Mouse (Mus musculus) hindbrain, embryonic 13.5 days (tissue): Measurements from ENCODE around the gene Polm. TPM values are rescaled to one million over a fixed set of nuclear protein-coding genes. Genes with fewer than 3 reads are reported as not detected.
A peak's percentile ranks its signal among the peaks of the same experiment; 100 is the strongest.

Experiments
- ATAC-seq: fragments of 200-750 bp; cut with Nextera tagmentation; 2 replicates; pipeline ENCODE4 v1.8.0; 2017; ENCODE audit warnings: moderate TSS enrichment; ENCODE audit not compliant: low FRiP score
- H3K27ac ChIP-seq: fragments of 300-500 bp; sonication (generic); 2 replicates; pipeline ENCODE4 v1.5.1; 2015; ENCODE audit warnings: inconsistent platforms, mild to moderate bottlenecking, moderate library complexity
- H3K27me3 ChIP-seq: fragments of 300-500 bp; sonication (generic); 2 replicates; pipeline ENCODE4 v1.6.1; 2015; ENCODE audit warnings: mild to moderate bottlenecking, inconsistent platforms
- H3K36me3 ChIP-seq: fragments of 300-500 bp; sonication (generic); 2 replicates; pipeline ENCODE4 v1.6.1; 2015; ENCODE audit warnings: mild to moderate bottlenecking, inconsistent platforms
- H3K4me1 ChIP-seq: fragments of 300-500 bp; sonication (generic); replicated peaks from 2 replicates; pipeline ENCODE4 v1.6.1; 2015; ENCODE audit warnings: inconsistent platforms
- H3K4me2 ChIP-seq: fragments of 300-500 bp; sonication (generic); 2 replicates; pipeline ENCODE4 v1.6.1; 2015; ENCODE audit warnings: inconsistent platforms, mild to moderate bottlenecking, moderate library complexity
- H3K4me3 ChIP-seq: fragments of 300-500 bp; sonication (generic); 2 replicates; pipeline ENCODE4 v1.5.1; 2015; ENCODE audit warnings: mild to moderate bottlenecking, inconsistent platforms
- H3K9ac ChIP-seq: fragments of 300-500 bp; sonication (generic); 2 replicates; pipeline ENCODE4 v1.6.1; 2015; ENCODE audit warnings: mild to moderate bottlenecking, inconsistent platforms
- H3K9me3 ChIP-seq: fragments of 300-500 bp; sonication (generic); 2 replicates; pipeline ENCODE4 v1.6.1; 2016; ENCODE audit warnings: inconsistent platforms
- WGBS: fragments of 180-500 bp; shearing (Covaris S2); methylation state at CpG from one replicate; pipeline ENCODE4 v1.1.7; 2015; 5-methylcytosine and 5-hydroxymethylcytosine counted together
- polyA plus RNA-seq: library from polyadenylated mRNA; unstranded; fragments of >200 nt; fragmentation: Nextera tagmentation; extraction: Ambion mirVana; gene quantifications from 2 replicates; pipeline ENCODE4 v1.2.1, GENCODE M21; 2015

Gene Polm
- polyA plus RNA-seq, 1 experiment from 2014 or later: 5.3 TPM

DNA sequence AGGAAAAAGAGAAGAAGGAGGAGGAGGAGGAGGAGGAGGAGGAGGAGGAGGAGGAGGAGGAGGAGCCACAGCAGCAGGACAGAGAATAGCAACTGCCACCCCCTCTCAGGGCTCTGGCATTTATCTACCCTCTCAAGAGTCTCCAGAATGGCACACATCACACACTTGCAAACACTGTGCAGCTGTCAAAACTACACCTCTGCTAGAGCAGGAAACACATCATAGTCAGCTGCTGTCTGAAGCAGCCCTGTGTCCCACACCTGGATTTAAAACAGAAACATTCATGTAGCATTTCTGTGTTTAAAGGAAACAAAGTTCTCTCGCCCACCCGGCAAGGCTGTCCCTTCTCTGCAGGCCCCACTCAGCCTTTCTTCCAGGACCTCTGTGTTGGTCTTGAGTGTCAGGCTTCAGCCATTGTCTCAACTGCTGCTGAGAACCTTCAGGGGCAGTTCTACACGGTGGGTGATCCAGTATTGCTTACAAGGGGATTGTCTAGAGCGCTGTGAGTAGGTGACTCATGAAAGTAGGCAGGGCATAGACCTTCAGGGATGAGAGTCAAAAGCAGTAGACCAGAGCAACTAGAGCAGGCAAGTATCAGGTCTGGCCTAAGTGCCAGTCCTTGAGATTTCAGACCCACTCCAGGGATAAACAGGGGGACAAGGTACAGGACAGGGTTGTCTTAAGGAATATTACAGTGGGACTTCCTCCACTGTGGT, 13.4 kb upstream of the Polm start:
- Histone ChIP-seq H3K9ac (no peak overlapping the region), H3K27ac (no peak overlapping the region), H3K27me3 (no peaks in the 10 kb centered on the region), H3K9me3 (no peaks in the 10 kb centered on the region), H3K4me3 (no peak overlapping the region), H3K36me3 (no peaks in the 10 kb centered on the region), H3K4me1 (peaks cover 13% of the 10 kb centered on the region; the same call in 1 of the 2 replicates), H3K4me2 (no peak overlapping the region)
- 55% methylated on average over 4 of the region's 4 CpGs for WGBS
- no peak for ATAC-seq

DNA sequence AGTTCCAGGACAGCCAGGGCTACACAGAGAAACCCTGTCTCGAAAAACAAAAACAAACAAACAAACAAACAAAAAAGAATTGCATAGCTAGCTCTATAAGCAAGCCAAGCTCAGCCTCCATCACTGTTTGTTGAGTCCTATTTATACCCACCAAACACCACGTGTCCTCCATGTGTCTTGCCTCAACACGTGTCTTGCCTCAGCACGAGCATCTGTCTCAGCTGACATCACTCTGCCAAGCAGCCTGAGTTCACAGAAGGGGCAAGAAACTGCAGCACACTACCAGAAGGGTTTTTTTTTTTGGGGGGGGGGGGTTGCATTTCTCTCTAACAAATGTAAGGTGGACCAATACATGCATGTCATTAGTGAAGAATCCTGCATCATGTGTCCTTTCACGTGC, 12.6 kb upstream of the Polm start:
- no peaks in the 10 kb centered on the region for H3K9me3 ChIP-seq
- no peak overlapping the region for H3K4me3 ChIP-seq
- ATAC-seq: no peak

GRCm38 (mm10) chr11:5849316-5849715, 11.5 kb upstream of the Polm start:
- no peak overlapping the region for H3K4me3 ChIP-seq
- H3K9ac ChIP-seq: no peak overlapping the region
- H3K4me2 ChIP-seq: no peak overlapping the region
- no peak for ATAC-seq
- no peaks in the 10 kb centered on the region for H3K27me3 ChIP-seq
- H3K4me1 ChIP-seq: 0 out of 2 replicates have a peak, but pooled peaks cover 9% of the 10 kb centered on the region
- no peaks in the 10 kb centered on the region for H3K36me3 ChIP-seq
- 68% methylated on average over 2 of the region's 2 CpGs for WGBS
- no peak overlapping the region for H3K27ac ChIP-seq
- no peaks in the 10 kb centered on the region for H3K9me3 ChIP-seq

More for the DNA sequence above, 12.6 kb upstream of the Polm start:
- no peaks in the 10 kb centered on the region for H3K36me3 ChIP-seq
- H3K4me1 ChIP-seq: 0 out of 2 replicates have a peak, but pooled peaks cover 9% of the 10 kb centered on the region
- no peak overlapping the region for H3K4me2 ChIP-seq
- 68% methylated on average over 5 of the region's 5 CpGs for WGBS
- H3K27ac ChIP-seq: no peak overlapping the region
- no peak overlapping the region for H3K9ac ChIP-seq
- H3K27me3 ChIP-seq: no peaks in the 10 kb centered on the region

- 32% methylated on average over 6 of the region's 6 CpGs for WGBS
- Histone ChIP-seq H3K27me3 (no peaks in the 10 kb centered on the region), H3K4me2 (no peak overlapping the region), H3K4me3 (no peak overlapping the region), H3K27ac (no peak overlapping the region), H3K9ac (no peak overlapping the region), H3K36me3 (no peaks in the 10 kb centered on the region), H3K4me1 (0 out of 2 replicates have a peak, but pooled peaks cover 9% of the 10 kb centered on the region), H3K9me3 (no peaks in the 10 kb centered on the region)
- ATAC-seq: 0 out of 2 replicates have a peak, but pooled peaks have one; percentile 24
Observed at GRCm38 (mm10) chr11:5848741-5849140, 10.9 kb upstream of the Polm start.

DNA sequence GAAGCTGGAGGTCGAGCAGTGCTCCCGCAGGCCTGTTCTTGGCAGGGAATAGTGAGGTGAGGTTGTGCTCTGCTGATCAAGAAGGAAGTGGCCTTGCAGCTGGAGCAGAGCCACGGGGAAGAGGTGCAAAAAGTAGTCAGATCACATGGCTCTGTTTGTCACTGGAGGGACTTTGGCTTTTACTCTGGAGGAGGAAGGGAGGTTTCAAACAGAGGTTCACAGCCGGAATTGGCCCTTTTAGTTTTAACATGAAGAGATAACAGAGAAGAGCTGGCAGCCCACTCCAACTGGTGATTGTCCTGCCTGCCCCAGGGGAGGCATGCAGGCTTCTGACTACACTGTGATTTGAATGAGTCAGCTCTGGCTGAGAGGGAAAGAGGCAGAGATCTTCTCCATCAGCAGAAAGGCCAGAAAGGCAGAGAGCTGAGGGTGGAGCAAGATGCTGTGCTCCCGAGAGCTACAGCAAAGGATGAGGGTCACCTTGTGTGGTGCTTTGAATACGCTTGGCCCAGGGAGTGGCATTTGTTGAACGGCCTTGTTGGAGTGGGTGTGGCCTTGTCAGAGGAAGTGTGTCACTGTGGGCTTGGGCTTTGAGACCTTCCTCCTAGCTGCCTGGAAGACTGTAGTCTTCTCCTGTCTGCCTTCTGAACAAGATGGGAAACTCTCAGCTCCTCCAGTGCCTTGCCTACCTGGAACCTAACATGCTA, 9.0 kb upstream of the Polm start:
- ATAC-seq: no peak
- Histone ChIP-seq H3K4me1 (0 out of 2 replicates have a peak, but pooled peaks cover 9% of the 10 kb centered on the region), H3K9me3 (no peaks in the 10 kb centered on the region), H3K9ac (no peak overlapping the region), H3K4me3 (no peak overlapping the region), H3K27ac (no peak overlapping the region), H3K36me3 (no peaks in the 10 kb centered on the region), H3K4me2 (no peak overlapping the region), H3K27me3 (no peaks in the 10 kb centered on the region)
- WGBS: 75% methylated on average over 7 of the region's 7 CpGs

DNA sequence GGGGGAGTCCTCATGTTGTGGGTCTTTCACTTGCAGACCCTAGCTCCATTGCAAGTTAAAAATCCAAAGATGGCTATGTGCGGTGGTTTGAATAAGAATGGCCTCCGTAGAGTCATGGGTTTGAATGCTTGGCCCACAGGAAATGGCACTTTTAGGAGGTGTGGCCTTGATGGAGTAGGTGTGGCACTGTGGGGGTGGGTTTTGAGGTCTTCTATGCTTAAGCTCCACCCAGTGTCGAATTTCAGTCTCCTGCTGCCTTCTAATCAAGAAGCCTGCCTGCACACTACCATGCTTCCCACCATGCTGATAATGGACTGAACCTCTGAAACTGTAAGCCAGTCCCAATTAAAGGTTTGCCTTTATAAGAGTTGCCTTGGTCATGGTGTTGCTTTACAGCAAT, 5.3 kb upstream of the Polm start:
- no peaks in the 10 kb centered on the region for H3K36me3 ChIP-seq
- no peak for ATAC-seq
- no peak overlapping the region for H3K9ac ChIP-seq
- H3K4me3 ChIP-seq: no peak overlapping the region
- WGBS: 86% methylated on average over 3 of the region's 3 CpGs
- H3K9me3 ChIP-seq: no peaks in the 10 kb centered on the region
- H3K27ac ChIP-seq: no peak overlapping the region
- H3K4me2 ChIP-seq: no peak overlapping the region
- no peaks in the 10 kb centered on the region for H3K27me3 ChIP-seq
- no peaks in the 10 kb centered on the region; the same call in 1 of the 2 replicates for H3K4me1 ChIP-seq

- H3K4me3 ChIP-seq: no peak overlapping the region
- H3K4me1 ChIP-seq: peaks cover 8% of the 10 kb centered on the region
- no peaks in the 10 kb centered on the region for H3K9me3 ChIP-seq
- no peaks in the 10 kb centered on the region for H3K27me3 ChIP-seq
- H3K9ac ChIP-seq: no peak overlapping the region
- H3K27ac ChIP-seq: no peak overlapping the region
- WGBS: 95% methylated on average over 2 of the region's 2 CpGs
- H3K4me2 ChIP-seq: no peak overlapping the region
- no peaks in the 10 kb centered on the region for H3K36me3 ChIP-seq
- no peak for ATAC-seq
Observed at GRCm38 (mm10) chr11:5841751-5842150, 3.9 kb upstream of the Polm start.

DNA sequence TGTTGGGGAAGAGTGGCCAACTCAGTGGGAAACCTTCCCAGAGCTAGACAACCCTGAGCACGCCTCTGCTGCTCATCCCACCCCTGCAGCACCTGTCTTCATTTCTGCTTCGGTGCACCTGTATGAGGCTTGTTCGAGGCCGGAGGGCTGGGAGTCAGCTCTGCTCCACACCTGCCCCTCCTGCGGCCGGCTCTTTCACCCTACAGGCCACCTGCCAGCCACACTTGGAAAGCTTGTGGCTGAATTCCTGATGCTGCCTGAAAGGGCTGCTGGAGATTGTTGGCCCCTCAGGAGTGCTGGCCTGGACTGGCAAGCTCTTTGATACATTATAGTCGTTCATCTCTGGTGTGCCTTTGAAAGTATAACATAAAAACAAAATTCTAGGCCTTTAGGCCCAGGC, 2.5 kb upstream of the Polm start:
- Histone ChIP-seq H3K4me3 (no peak overlapping the region), H3K27me3 (no peaks in the 10 kb centered on the region), H3K4me2 (no peak overlapping the region), H3K9me3 (no peaks in the 10 kb centered on the region), H3K4me1 (peaks cover 16% of the 10 kb centered on the region), H3K36me3 (no peaks in the 10 kb centered on the region), H3K27ac (no peak overlapping the region), H3K9ac (no peak overlapping the region)
- 78% methylated on average over 7 of the region's 7 CpGs for WGBS
- no peak for ATAC-seq

DNA sequence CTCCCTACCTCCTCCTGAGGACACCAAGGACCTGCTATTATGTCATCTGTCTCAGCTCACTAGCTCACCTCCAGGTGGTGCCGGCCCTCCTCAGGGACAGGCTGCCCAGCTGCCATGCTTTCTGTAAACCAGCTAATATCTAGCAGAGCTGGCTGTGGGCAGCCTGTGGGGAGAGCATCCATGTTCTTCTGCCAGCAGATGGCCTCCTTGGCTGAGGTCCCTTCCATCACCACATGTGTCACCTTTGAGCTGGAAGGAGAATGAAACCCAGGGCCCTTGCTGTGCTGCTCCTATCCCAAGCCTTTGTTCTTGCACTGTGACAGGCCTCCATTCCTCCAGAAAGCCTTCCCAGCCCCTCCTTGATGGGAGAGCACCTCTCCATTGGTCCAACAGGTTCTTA, 1.7 kb downstream of the Polm start:
- Histone ChIP-seq H3K36me3 (peaks cover 21% of the 10 kb centered on the region), H3K4me2 (no peak overlapping the region), H3K4me3 (no peak overlapping the region), H3K9me3 (no peaks in the 10 kb centered on the region), H3K9ac (no peak overlapping the region), H3K27ac (no peak overlapping the region), H3K27me3 (no peaks in the 10 kb centered on the region), H3K4me1 (peaks cover 16% of the 10 kb centered on the region)
- WGBS: 76% methylated on average over 1 of the region's 1 CpGs
- no peak for ATAC-seq

GRCm38 (mm10) chr11:5835057-5835456, 2.8 kb downstream of the Polm start:
- 95% methylated on average over 7 of the region's 7 CpGs for WGBS
- H3K36me3 ChIP-seq: peaks cover 29% of the 10 kb centered on the region
- peaks cover 16% of the 10 kb centered on the region for H3K4me1 ChIP-seq
- no peaks in the 10 kb centered on the region for H3K27me3 ChIP-seq
- no peaks in the 10 kb centered on the region for H3K9me3 ChIP-seq
- H3K9ac ChIP-seq: no peak overlapping the region
- no peak for ATAC-seq
- H3K4me3 ChIP-seq: no peak overlapping the region
- no peak overlapping the region for H3K4me2 ChIP-seq
- no peak overlapping the region for H3K27ac ChIP-seq

GRCm38 (mm10) chr11:5834506-5834905, 3.3 kb downstream of the Polm start:
- H3K36me3 ChIP-seq: peaks cover 34% of the 10 kb centered on the region
- no peaks in the 10 kb centered on the region for H3K9me3 ChIP-seq
- no peak overlapping the region for H3K4me2 ChIP-seq
- H3K27me3 ChIP-seq: no peaks in the 10 kb centered on the region
- H3K9ac ChIP-seq: no peak overlapping the region
- no peak for ATAC-seq
- no peak overlapping the region for H3K27ac ChIP-seq
- no peak overlapping the region for H3K4me3 ChIP-seq
- H3K4me1 ChIP-seq: peaks cover 16% of the 10 kb centered on the region
- WGBS: 88% methylated on average over 9 of the region's 9 CpGs

DNA sequence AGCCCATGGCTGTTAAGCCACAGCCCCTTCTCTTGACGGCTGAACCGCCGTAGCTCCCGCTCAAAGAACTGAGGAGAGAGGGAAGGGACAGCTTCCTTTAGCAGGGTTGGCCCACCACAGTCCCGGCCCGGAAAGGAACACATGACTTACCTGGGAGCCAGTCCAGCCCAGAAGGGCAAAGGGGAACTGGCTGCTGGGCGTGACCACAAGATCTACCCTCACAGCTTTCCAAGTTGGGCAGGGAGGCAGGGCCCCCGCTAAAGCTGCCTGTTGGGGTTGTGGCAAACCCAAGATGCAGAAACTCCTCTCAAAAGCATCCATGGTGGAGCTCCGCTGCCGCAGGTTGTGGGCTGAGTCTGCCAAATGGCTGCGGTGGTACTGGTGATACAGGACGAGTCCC, 8.5 kb downstream of the Polm start:
- no peak for ATAC-seq
- Histone ChIP-seq H3K27ac (no peak overlapping the region), H3K9me3 (no peaks in the 10 kb centered on the region), H3K4me2 (no peak overlapping the region), H3K36me3 (peaks cover 51% of the 10 kb centered on the region), H3K4me1 (no peaks in the 10 kb centered on the region), H3K27me3 (no peaks in the 10 kb centered on the region), H3K4me3 (no peak overlapping the region), H3K9ac (no peak overlapping the region)
- WGBS: 95% methylated on average over 12 of the region's 12 CpGs
